Mouse (Mus musculus) cerebellum, adult 2 months (tissue): ENCODE results near the gene Cyb5r3. TPM values are rescaled to one million over a fixed set of nuclear protein-coding genes. Genes with fewer than 3 reads are reported as not detected.

Experiments
- DNase-seq, 2 experiments: peaks; one replicate each; pipeline ENCODE4 v3.0.0; 2021
- H3K27ac ChIP-seq: fragments of 200-500 bp; 2 replicates; pipeline ENCODE4 v1.5.1; 2012; ENCODE audit warnings: low read length, control low read depth, inconsistent platforms; ENCODE audit not compliant: insufficient read depth
- H3K27me3 ChIP-seq: fragments of 200-500 bp; 2 replicates; pipeline ENCODE4 v1.6.1; 2012; ENCODE audit warnings: inconsistent platforms, mild to moderate bottlenecking, low read length, moderate library complexity; ENCODE audit not compliant: control insufficient read depth, insufficient read depth
- H3K4me1 ChIP-seq: fragments of 200-500 bp; 2 replicates; pipeline ENCODE4 v1.6.1; 2011; ENCODE audit warnings: low read length; ENCODE audit not compliant: control insufficient read depth, insufficient read depth
- H3K4me3 ChIP-seq: fragments of 200-500 bp; replicated peaks from 2 replicates; pipeline ENCODE3; 2011; ENCODE audit warnings: mild to moderate bottlenecking, low read depth, low read length, control low read depth; ENCODE audit not compliant: insufficient read depth
- CTCF ChIP-seq: fragments of 200-500 bp; IDR thresholded peaks from 2 replicates; pipeline ENCODE4 v1.5.1; 2011; ENCODE audit warnings: low read depth, mild to moderate bottlenecking, control low read depth, low read length, moderate library complexity, borderline replicate concordance; ENCODE audit not compliant: insufficient read depth
- POLR2A ChIP-seq: fragments of 200-500 bp; IDR thresholded peaks from 2 replicates; pipeline ENCODE4 v1.6.1; 2011; ENCODE audit warnings: low read length, control low read depth, borderline replicate concordance; ENCODE audit not compliant: insufficient read depth
- WGBS: fragments of 180-500 bp; shearing (Covaris S2); methylation state at CpG from one replicate; pipeline ENCODE4 v1.1.7; 2018; 5-methylcytosine and 5-hydroxymethylcytosine counted together
- polyA plus RNA-seq: library from polyadenylated mRNA; depleted of rRNA; stranded (reverse); fragments of >200 nt; gene quantifications from 2 replicates; pipeline ENCODE4 v1.2.3, GENCODE M21; 2012

Cyb5r3 gene
- polyA plus RNA-seq, 1 experiment = 68.6 TPM

- WGBS = 29% methylated on average over 10 of the region's 10 CpGs
- H3K4me1 ChIP-seq = no peaks in the 10 kb centered on the region
- TF ChIP-seq POLR2A (no peak), CTCF (peak; percentile 60)
- no peak overlapping the region for H3K4me3 ChIP-seq
- no peak overlapping the region for H3K27ac ChIP-seq
- DNase-seq = peak; percentile 51 to 69
- H3K27me3 ChIP-seq = no peaks in the 10 kb centered on the region
These were observed 32.5 kb upstream of the Cyb5r3 start for GRCm38 (mm10) chr15:83204731-83205451.

GRCm38 (mm10) chr15:83202412-83202811 is 30.0 kb upstream of the Cyb5r3 start:
- Histone ChIP-seq H3K27me3 (no peaks in the 10 kb centered on the region), H3K4me3 (no peak overlapping the region), H3K4me1 (no peaks in the 10 kb centered on the region), H3K27ac (no peak overlapping the region)
- no peak for DNase-seq
- 84% methylated on average over 4 of the region's 4 CpGs for WGBS
- TF ChIP-seq POLR2A (no peak), CTCF (no peak)

- Histone ChIP-seq H3K27me3 (no peaks in the 10 kb centered on the region), H3K4me3 (no peak overlapping the region), H3K27ac (no peak overlapping the region), H3K4me1 (no peaks in the 10 kb centered on the region)
- DNase-seq = no peak
- TF ChIP-seq POLR2A (no peak), CTCF (no peak)
- WGBS = 94% methylated on average over 4 of the region's 4 CpGs
These were observed 21.0 kb upstream of the Cyb5r3 start for GRCm38 (mm10) chr15:83193413-83193812.

GRCm38 (mm10) chr15:83182351-83182750 is 10.0 kb upstream of the Cyb5r3 start:
- H3K4me1 ChIP-seq = no peaks in the 10 kb centered on the region
- no peak for DNase-seq
- no peak overlapping the region for H3K4me3 ChIP-seq
- no peaks in the 10 kb centered on the region for H3K27me3 ChIP-seq
- WGBS = 61% methylated on average over 5 of the region's 5 CpGs
- no peak for TF ChIP-seq POLR2A
- no peak for TF ChIP-seq CTCF
- H3K27ac ChIP-seq = no peak overlapping the region

GRCm38 (mm10) chr15:83181800-83182330 is 9.5 kb upstream of the Cyb5r3 start:
- TF ChIP-seq POLR2A (no peak), CTCF (no peak)
- Histone ChIP-seq H3K27ac (no peak overlapping the region), H3K4me3 (no peak overlapping the region), H3K4me1 (no peaks in the 10 kb centered on the region), H3K27me3 (no peaks in the 10 kb centered on the region)
- WGBS = 61% methylated on average over 4 of the region's 4 CpGs
- no peak for DNase-seq

- DNase-seq = no peak
- H3K4me3 ChIP-seq = no peak overlapping the region
- no peaks in the 10 kb centered on the region for H3K4me1 ChIP-seq
- no peak overlapping the region for H3K27ac ChIP-seq
- WGBS = 90% methylated on average over 6 of the region's 6 CpGs
- no peak for TF ChIP-seq CTCF
- no peaks in the 10 kb centered on the region for H3K27me3 ChIP-seq
These were observed 7.6 kb upstream of the Cyb5r3 start for GRCm38 (mm10) chr15:83180004-83180403.

GRCm38 (mm10) chr15:83176653-83177052 is 4.3 kb upstream of the Cyb5r3 start:
- Histone ChIP-seq H3K4me3 (no peak overlapping the region), H3K27me3 (no peaks in the 10 kb centered on the region), H3K4me1 (0 out of 2 replicates have a peak, but pooled peaks cover 4% of the 10 kb centered on the region), H3K27ac (no peak overlapping the region)
- DNase-seq = no peak
- TF ChIP-seq CTCF (no peak), POLR2A (no peak)
- WGBS = 87% methylated on average over 4 of the region's 4 CpGs

- no peak for DNase-seq
- no peak overlapping the region for H3K4me3 ChIP-seq
- 91% methylated on average over 14 of the region's 14 CpGs for WGBS
- H3K4me1 ChIP-seq = peaks cover 22% of the 10 kb centered on the region
- no peaks in the 10 kb centered on the region for H3K27me3 ChIP-seq
- TF ChIP-seq CTCF (no peak), POLR2A (no peak)
- no peak overlapping the region for H3K27ac ChIP-seq
These were observed 1.8 kb upstream of the Cyb5r3 start for GRCm38 (mm10) chr15:83173914-83174884.
